ENCODE assay signal across 17 mouse cellular contexts in the genomic region with DNA sequence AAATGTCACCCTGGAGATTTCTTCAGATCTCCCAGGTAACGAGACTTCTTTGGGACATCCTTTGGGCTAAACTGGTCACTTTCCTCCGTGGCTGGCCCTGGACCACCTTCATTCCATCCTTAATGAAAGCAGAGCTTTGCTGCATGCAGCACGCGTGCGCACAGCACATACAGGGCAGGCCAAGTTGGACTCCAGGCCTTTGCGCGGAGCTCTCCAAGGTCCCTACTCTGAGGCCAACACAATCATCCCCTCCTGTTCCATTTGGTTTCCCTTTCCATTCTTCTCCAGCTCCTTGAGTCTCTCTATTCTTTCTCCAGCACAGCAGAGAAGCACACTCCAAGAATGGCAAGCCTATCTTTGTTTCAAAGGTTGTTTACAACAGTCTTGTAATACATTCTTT. TPM values are rescaled to one million over a fixed set of nuclear protein-coding genes. Genes with fewer than 3 reads are reported as not detected.
DNase-seq lines count a peak whose midpoint lies in the region; ATAC-seq and TF ChIP-seq lines count a peak whose summit lies in the region.
"Had no signal": no experiment of that assay in that cellular context is flagged by ENCODE, and none has a peak within 500 bp of the region (broad histone marks: within the 10 kb centered on the region; RNA-seq: fewer than 3 reads in every experiment).

No protein-coding gene starts in this region.

- TF ChIP-seq RAD21 in MEL (IDR thresholded peaks at IDR 0.05; ENCODE audit: low read depth, low read length) = no peak

- H3K36me3 ChIP-seq in kidney, adult 2 months (ENCODE audit: control insufficient read depth, insufficient read depth, low read length) = no peaks in the 10 kb centered on the region
- no peaks in the 10 kb centered on the region for H3K36me3 ChIP-seq in MEL (ENCODE audit: control insufficient read depth in 1 of 2, insufficient read depth in 2 of 2, low read length in 2 of 2)
- no peaks in the 10 kb centered on the region for H3K36me3 ChIP-seq in limb, embryonic 11.5 days (ENCODE audit: control insufficient read depth, insufficient read depth, low read length)
- H3K36me3 ChIP-seq: heart, embryonic 13.5 days; hindbrain, embryonic 12.5 days; midbrain, embryonic 15.5 days; neural tube, embryonic 13.5 days had no signal

- peak; percentile 64 to 69 for DNase-seq in kidney, postnatal 4 days
- no peak for DNase-seq in kidney, adult 2 months
- peak; percentile 5 for DNase-seq in MEL (ENCODE audit: low read depth, low spot score)
- peak; percentile 38 for DNase-seq in embryo, embryonic 10 days (ENCODE audit: low spot score)
- peak; percentile 66 for DNase-seq in limb, embryonic 11.5 days (ENCODE audit: low spot score)
- DNase-seq in layer of hippocampus, postnatal 36 days = no peak
- no peak for DNase-seq in gastrocnemius, adult 2 months
- DNase-seq: cerebellum, adult 11 months; gastrocnemius, postnatal 36 days; kidney, adult 18-20 months had no signal

- H3K4me3 ChIP-seq in kidney, adult 2 months (ENCODE audit: insufficient read depth, low read depth, low read length) = no peak overlapping the region
- no peak overlapping the region for H3K4me3 ChIP-seq in MEL (ENCODE audit: control insufficient read depth in 1 of 2, insufficient read depth in 1 of 2, low read depth in 2 of 2, low read length in 2 of 2)
- no peak overlapping the region for H3K4me3 ChIP-seq in limb, embryonic 11.5 days (ENCODE audit: low read depth, low read length)
- H3K4me3 ChIP-seq in gastrocnemius, adult 2 months = no peak overlapping the region
- H3K4me3 ChIP-seq: heart, embryonic 13.5 days; hindbrain, embryonic 12.5 days; midbrain, embryonic 15.5 days; neural tube, embryonic 13.5 days had no signal

- no peak for TF ChIP-seq EP300 in MEL (IDR thresholded peaks at IDR 0.05; ENCODE audit: low read depth in 1 of 2, low read length in 2 of 2)

- WGBS in kidney, adult 2 months = 48% methylated on average over 7 of the region's 7 CpGs
- 60% methylated on average over 7 of the region's 7 CpGs for WGBS in limb, embryonic 11.5 days

- H3K27me3 ChIP-seq in kidney, adult 2 months (replicated peaks; ENCODE audit: control insufficient read depth, insufficient read depth, low read length) = no peaks in the 10 kb centered on the region
- no peaks in the 10 kb centered on the region; a peak in 1 of 4 replicates for H3K27me3 ChIP-seq in MEL (ENCODE audit: control insufficient read depth in 1 of 2, insufficient read depth in 2 of 2, low read length in 2 of 2)
- no peaks in the 10 kb centered on the region for H3K27me3 ChIP-seq in limb, embryonic 11.5 days (ENCODE audit: control insufficient read depth, insufficient read depth, low read length)
- H3K27me3 ChIP-seq: heart, embryonic 13.5 days; hindbrain, embryonic 12.5 days; midbrain, embryonic 15.5 days; neural tube, embryonic 13.5 days had no signal

- no peak for TF ChIP-seq CTCF in kidney, adult 2 months (conservative IDR thresholded peaks at IDR 0.05; ENCODE audit: insufficient read depth, insufficient read length, low read depth, low read length)
- TF ChIP-seq CTCF in MEL (IDR thresholded peaks at IDR 0.05 in 2 of 3, conservative IDR thresholded peaks at IDR 0.05 in 1 of 3; ENCODE audit: control insufficient read depth in 1 of 3, insufficient read depth in 1 of 3, low read depth in 2 of 3, low read length in 3 of 3, poor library complexity in 1 of 3, severe bottlenecking in 1 of 3) = no peak
- no peak for TF ChIP-seq CTCF in gastrocnemius, adult 2 months (IDR thresholded peaks at IDR 0.05)

- no peak overlapping the region for H3K27ac ChIP-seq in kidney, adult 2 months (ENCODE audit: insufficient read depth, low read depth, low read length)
- no peak overlapping the region for H3K27ac ChIP-seq in MEL (ENCODE audit: control insufficient read depth, low read depth, low read length)
- no peak overlapping the region for H3K27ac ChIP-seq in limb, embryonic 11.5 days (replicated peaks; ENCODE audit: low read depth, low read length)
- no peak overlapping the region for H3K27ac ChIP-seq in gastrocnemius, adult 2 months
- H3K27ac ChIP-seq: heart, embryonic 13.5 days; hindbrain, embryonic 12.5 days; macrophage; midbrain, embryonic 15.5 days; neural tube, embryonic 13.5 days had no signal

- no peak overlapping the region for H3K9ac ChIP-seq in MEL (ENCODE audit: control insufficient read depth, low read depth, low read length, poor library complexity, severe bottlenecking)
- no peak overlapping the region for H3K9ac ChIP-seq in limb, embryonic 11.5 days (ENCODE audit: low read length)
- H3K9ac ChIP-seq: heart, embryonic 13.5 days; hindbrain, embryonic 12.5 days; midbrain, embryonic 15.5 days; neural tube, embryonic 13.5 days had no signal

- TF ChIP-seq POLR2A in kidney, adult 2 months (IDR thresholded peaks at IDR 0.05; ENCODE audit: low read depth, low read length) = no peak
- no peak for TF ChIP-seq POLR2A in MEL (IDR thresholded peaks at IDR 0.05; ENCODE audit: control insufficient read depth in 1 of 2, insufficient read depth in 1 of 2, low read depth in 1 of 2, low read length in 2 of 2, poor library complexity in 1 of 2)

- H3K9me3 ChIP-seq in MEL (replicated peaks; ENCODE audit: insufficient read depth, low read length) = no peaks in the 10 kb centered on the region
- no peaks in the 10 kb centered on the region for H3K9me3 ChIP-seq in limb, embryonic 11.5 days (ENCODE audit: control insufficient read depth, low read length)
- H3K9me3 ChIP-seq: heart, embryonic 13.5 days; hindbrain, embryonic 12.5 days; midbrain, embryonic 15.5 days; neural tube, embryonic 13.5 days had no signal

- intact Hi-C loops in gastrocnemius, adult 2 months (cut with DNase I) = no loop called here

- no peak for ATAC-seq in limb, embryonic 11.5 days (ENCODE audit: insufficient number of reproducible peaks, low FRiP score, low TSS enrichment, low read depth)
- ATAC-seq: midbrain, embryonic 15.5 days had no signal

- no peaks in the 10 kb centered on the region for H3K4me1 ChIP-seq in kidney, adult 2 months (ENCODE audit: control insufficient read depth, insufficient read depth, low read length)
- no peaks in the 10 kb centered on the region for H3K4me1 ChIP-seq in MEL (ENCODE audit: control insufficient read depth in 1 of 2, insufficient read depth in 2 of 2, low read length in 2 of 2)
- H3K4me1 ChIP-seq in limb, embryonic 11.5 days (ENCODE audit: control insufficient read depth, insufficient read depth, low read length) = no peaks in the 10 kb centered on the region
- H3K4me1 ChIP-seq: heart, embryonic 13.5 days; hindbrain, embryonic 12.5 days; midbrain, embryonic 15.5 days; neural tube, embryonic 13.5 days had no signal

- no peaks in the 10 kb centered on the region for H3K79me2 ChIP-seq in MEL (ENCODE audit: control insufficient read depth, insufficient read depth, low read length, poor library complexity)

- no peak overlapping the region for H3K4me2 ChIP-seq in limb, embryonic 11.5 days (ENCODE audit: low read depth, severe bottlenecking)
- H3K4me2 ChIP-seq: heart, embryonic 13.5 days; hindbrain, embryonic 12.5 days; midbrain, embryonic 15.5 days; neural tube, embryonic 13.5 days had no signal

TF ChIP-seq in MEL, 35 proteins besides CTCF, POLR2A, EP300 and RAD21:
- no peak for TF ChIP-seq NELFE (IDR thresholded peaks at IDR 0.05; ENCODE audit: low read depth, low read length)
- TF ChIP-seq TBP (IDR thresholded peaks at IDR 0.05; ENCODE audit: low read depth, low read length) = no peak
- no peak for TF ChIP-seq POLR2AphosphoS5 (IDR thresholded peaks at IDR 0.05; ENCODE audit: borderline replicate concordance, low read depth, low read length)
- no peak for TF ChIP-seq MEF2A (IDR thresholded peaks at IDR 0.05; ENCODE audit: extremely low read depth, insufficient replicate concordance, low read depth, low read length, poor library complexity, severe bottlenecking)
- no peak for TF ChIP-seq MXI1 (IDR thresholded peaks at IDR 0.05; ENCODE audit: low read depth, low read length)
- no peak for TF ChIP-seq MYB (IDR thresholded peaks at IDR 0.05; ENCODE audit: low read depth, low read length)
- no peak for TF ChIP-seq CHD2 (IDR thresholded peaks at IDR 0.05; ENCODE audit: low read length)
- no peak for TF ChIP-seq KAT2A (conservative IDR thresholded peaks at IDR 0.05; ENCODE audit: low read depth, low read length)
- no peak for TF ChIP-seq MAFK (IDR thresholded peaks at IDR 0.05; ENCODE audit: borderline replicate concordance, low read depth, low read length)
- TF ChIP-seq ZKSCAN1 (IDR thresholded peaks at IDR 0.05; ENCODE audit: low read depth, low read length) = no peak
- TF ChIP-seq UBTF (IDR thresholded peaks at IDR 0.05; ENCODE audit: borderline replicate concordance, insufficient read depth, low read depth, low read length) = no peak
- no peak for TF ChIP-seq BHLHE40 (IDR thresholded peaks at IDR 0.05; ENCODE audit: borderline replicate concordance, low read depth, low read length)
- no peak for TF ChIP-seq ZMIZ1 (IDR thresholded peaks at IDR 0.05; ENCODE audit: low read depth, low read length)
- TF ChIP-seq RCOR1 (IDR thresholded peaks at IDR 0.05; ENCODE audit: low read depth, low read length) = no peak
- no peak for TF ChIP-seq TAL1 (IDR thresholded peaks at IDR 0.05; ENCODE audit: low read length)

RNA-seq across cellular contexts. Expression of a gene that starts 16.8 kb away (rescaled TPM):
- not detected in 2 replicates for polyA plus RNA-seq in kidney, adult 2 months (2012; rRNA removed)
- not detected in 2 replicates for total RNA-seq in MEL (2012; rRNA removed)
- not detected for polyA plus RNA-seq in MEL (2012; ENCODE audit: insufficient read depth in 1 of 2, insufficient read length in 2 of 2, low read depth in 1 of 2, low replicate concordance in 2 of 2, missing spikeins in 1 of 2)
- polyA plus RNA-seq in limb, embryonic 11.5 days (2014; fragmentation: Nextera tagmentation; extraction: Ambion mirVana) = not detected in 2 replicates
- under 1 TPM; 0.40 to 0.57 TPM for total RNA-seq in layer of hippocampus, postnatal 36 days (2021)
- total RNA-seq in gastrocnemius, adult 2 months (2021) = not detected
- total RNA-seq: common myeloid progenitor, adult 5-6 weeks; gastrocnemius, postnatal 36 days had no signal
- polyA plus RNA-seq: heart, embryonic 13.5 days; liver, embryonic 16.5 days; macrophage; neural tube, embryonic 13.5 days had no signal

Comparison
In these comparisons a context has a peak if more than half of its experiments do, and no peak if none do; other contexts are left out.
1. DNase-seq: peak in kidney, postnatal 4 days (2 of 2), MEL (single experiment), embryo, embryonic 10 days (single experiment) and limb, embryonic 11.5 days (single experiment); none in kidney, adult 2 months (single experiment), layer of hippocampus, postnatal 36 days (0 of 2) and gastrocnemius, adult 2 months (single experiment).